ENCODE assay signal across 20 mouse cellular contexts in genomic region chr1:83175985-83176384, GRCm38 (mm10). TPM values are rescaled to one million over a fixed set of nuclear protein-coding genes. Genes with fewer than 3 reads are reported as not detected.
A peak's percentile ranks its signal among the peaks of the same experiment; 100 is the strongest.
DNase-seq lines count a peak whose midpoint lies in the region; ATAC-seq lines count a peak whose summit lies in the region.
"Had no signal": no experiment of that assay in that cellular context is flagged by ENCODE, and none has a peak within 500 bp of the region (broad histone marks: within the 10 kb centered on the region; RNA-seq: fewer than 3 reads in every experiment).

No protein-coding gene starts in this region.

- ATAC-seq in cerebellum, adult (ENCODE audit: insufficient number of reproducible peaks, low FRiP score, low TSS enrichment), result peak; percentile 93
- ATAC-seq: activated CD4-positive, CD25-positive, alpha-beta regulatory T cell, adult 4 months; forebrain, embryonic 14.5 days; hindbrain, postnatal 0 days; Patski had no signal

- DNase-seq in cerebellum, postnatal 4 days (ENCODE audit: low spot score in 2 of 2), result no peak
- DNase-seq in cerebellum, adult 18-20 months, result peak; percentile 49 to 60
- DNase-seq in cerebellum, adult 9-10 months, result peak; percentile 66
- DNase-seq in cerebellum, postnatal 25 days, result peak; percentile 30 to 55
- DNase-seq in layer of hippocampus, postnatal 14 days (ENCODE audit: low spot score in 2 of 2), result no peak
- no peak for DNase-seq in frontal cortex, postnatal 25 days (ENCODE audit: low spot score in 2 of 2)
- DNase-seq: adrenal gland, adult 2 months; gastrocnemius, postnatal 36 days; heart, adult 2 months; heart, postnatal 14 days; kidney, adult 11 months; kidney, adult 9 months had no signal

RNA-seq across cellular contexts. Expression of gene Daw1, which starts 16.4 kb away (rescaled TPM):
- 1 to 10 TPM in 1 of 2 experiments, under 1 TPM in 1; 0.62 to 1.8 TPM for total RNA-seq in layer of hippocampus, postnatal 14 days (2021)
- total RNA-seq: adrenal gland, adult 2 months; CH12.LX; gastrocnemius, adult 8-10 months; gastrocnemius, postnatal 36 days; heart, adult 2 months; heart, postnatal 14 days; hematopoietic stem cell, adult 5-6 weeks had no signal

RNA-seq across cellular contexts. Expression of gene Ccl20, which starts 59.4 kb away (rescaled TPM):
- not detected for total RNA-seq in layer of hippocampus, postnatal 14 days (2021)
- total RNA-seq: adrenal gland, adult 2 months; gastrocnemius, adult 8-10 months; gastrocnemius, postnatal 36 days; heart, adult 2 months; heart, postnatal 14 days; hematopoietic stem cell, adult 5-6 weeks; hindbrain, postnatal 0 days had no signal

Comparison
In these comparisons a context has a peak if more than half of its experiments do, and no peak if none do; other contexts are left out.
1. DNase-seq: peak in cerebellum, adult 18-20 months (2 of 2), cerebellum, adult 9-10 months (single experiment) and cerebellum, postnatal 25 days (2 of 2); none in cerebellum, postnatal 4 days (0 of 2), layer of hippocampus, postnatal 14 days (0 of 2) and frontal cortex, postnatal 25 days (0 of 2).